Mouse (Mus musculus) small intestine, adult 2 months (tissue): ENCODE data around the gene Nrip2.

ENCODE experiments used
- CTCF ChIP-seq: fragments of 200-500 bp; IDR thresholded peaks from 2 replicates; pipeline ENCODE4 v1.5.1; 2012; ENCODE audit warnings: low read depth, mild to moderate bottlenecking, control low read depth, inconsistent platforms, low read length, moderate library complexity, mixed read lengths; ENCODE audit not compliant: insufficient replicate concordance, insufficient read length; ENCODE audit errors: extremely low read depth
- POLR2A ChIP-seq: fragments of 200-500 bp; IDR thresholded peaks from 2 replicates; pipeline ENCODE4 v1.6.1; 2012; ENCODE audit warnings: low read depth, mild to moderate bottlenecking, control low read depth, inconsistent platforms, low read length, moderate library complexity

DNA sequence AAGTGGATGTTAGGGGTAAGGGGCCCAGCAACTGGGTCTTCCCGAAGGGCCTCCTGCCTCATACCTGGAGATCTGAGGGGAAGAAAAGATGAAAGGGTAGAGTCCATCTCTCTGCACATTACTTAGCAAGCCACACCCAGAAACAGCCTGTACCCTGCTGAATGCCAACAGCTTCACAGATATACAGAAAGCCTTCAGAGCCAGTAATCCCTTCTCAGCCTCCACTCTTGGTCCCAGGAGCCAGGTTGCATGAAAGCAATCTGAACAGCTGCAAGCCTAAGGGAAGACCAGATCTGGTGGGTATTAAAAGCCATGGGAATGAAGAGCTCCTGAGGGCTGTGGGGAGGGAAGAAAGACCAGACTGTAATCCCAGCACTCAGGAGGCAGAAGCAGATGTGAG lies 9.9 kb upstream of the Nrip2 start:
- TF ChIP-seq CTCF (no peak), POLR2A (no peak)
